Mouse (Mus musculus) liver, embryonic 13.5 days (tissue): ENCODE results near the gene Dock1. TPM values are rescaled to one million over a fixed set of nuclear protein-coding genes. Genes with fewer than 3 reads are reported as not detected.

Experiments used
- ATAC-seq: fragments of 200-750 bp; cut with Nextera tagmentation; 2 replicates; pipeline ENCODE4 v1.8.0; 2017; ENCODE audit warnings: low read depth, mild to moderate bottlenecking, moderate number of reproducible peaks, moderate library complexity
- DNase-seq: peaks from one replicate; pipeline ENCODE4 v3.0.0; 2022
- H3K27ac ChIP-seq: fragments of 300-500 bp; sonication (generic); 2 replicates; pipeline ENCODE4 v1.5.1; 2015; ENCODE audit warnings: moderate library complexity, mild to moderate bottlenecking, inconsistent platforms
- H3K27me3 ChIP-seq: fragments of 300-500 bp; sonication (generic); 2 replicates; pipeline ENCODE4 v1.6.1; 2015; ENCODE audit warnings: mild to moderate bottlenecking, inconsistent platforms
- H3K36me3 ChIP-seq: fragments of 300-500 bp; sonication (generic); 2 replicates; pipeline ENCODE4 v1.6.1; 2015; ENCODE audit warnings: mild to moderate bottlenecking, inconsistent platforms
- H3K4me1 ChIP-seq: fragments of 300-500 bp; sonication (generic); replicated peaks from 2 replicates; pipeline ENCODE4 v1.6.1; 2015; ENCODE audit warnings: inconsistent platforms
- H3K4me2 ChIP-seq: fragments of 300-500 bp; sonication (generic); 2 replicates; pipeline ENCODE4 v1.6.1; 2015; ENCODE audit warnings: inconsistent platforms, mild to moderate bottlenecking, moderate library complexity
- H3K4me3 ChIP-seq: fragments of 300-500 bp; sonication (generic); replicated peaks from 2 replicates; pipeline ENCODE4 v1.5.1; 2015; ENCODE audit warnings: mild to moderate bottlenecking, inconsistent platforms
- H3K9ac ChIP-seq: fragments of 300-500 bp; sonication (generic); 2 replicates; pipeline ENCODE4 v1.6.1; 2015; ENCODE audit warnings: mild to moderate bottlenecking, inconsistent platforms
- H3K9me3 ChIP-seq: fragments of 300-500 bp; sonication (generic); replicated peaks from 2 replicates; pipeline ENCODE4 v1.6.1; 2016; ENCODE audit warnings: inconsistent platforms
- WGBS: fragments of 180-500 bp; shearing (Covaris S2); methylation state at CpG from one replicate; pipeline ENCODE4 v1.1.7; 2015; ENCODE audit not compliant: insufficient replicate concordance; 5-methylcytosine and 5-hydroxymethylcytosine counted together
- polyA plus RNA-seq: library from polyadenylated mRNA; unstranded; fragments of >200 nt; fragmentation: Nextera tagmentation; extraction: Ambion mirVana; gene quantifications from 2 replicates; pipeline ENCODE4 v1.2.1, GENCODE M21; 2015

Gene Dock1
- polyA plus RNA-seq, 1 experiment from 2014 or later: 2.6 TPM

- WGBS: 79% methylated on average over 13 of the region's 13 CpGs
- no peaks in the 10 kb centered on the region for H3K4me1 ChIP-seq
- no peak for DNase-seq
Observed at GRCm38 (mm10) chr7:134765130-134765529, 94.7 kb downstream of the Dock1 start.

GRCm38 (mm10) chr7:134771314-134771713, 100.9 kb downstream of the Dock1 start:
- ATAC-seq (no peak), DNase-seq (no peak)
- H3K4me1 ChIP-seq: no peaks in the 10 kb centered on the region
- H3K4me3 ChIP-seq: no peak overlapping the region
- no peak overlapping the region for H3K4me2 ChIP-seq
- no peak overlapping the region for H3K27ac ChIP-seq
- H3K9me3 ChIP-seq: no peaks in the 10 kb centered on the region
- H3K9ac ChIP-seq: no peak overlapping the region
- H3K36me3 ChIP-seq: peaks cover 19% of the 10 kb centered on the region; the same call in 1 of the 2 replicates
- H3K27me3 ChIP-seq: no peaks in the 10 kb centered on the region
- 80% methylated on average over 9 of the region's 9 CpGs for WGBS

More at GRCm38 (mm10) chr7:134765130-134765529, 94.7 kb downstream of the Dock1 start:
- Histone ChIP-seq H3K27me3 (no peaks in the 10 kb centered on the region), H3K9me3 (no peaks in the 10 kb centered on the region), H3K27ac (no peak overlapping the region), H3K4me3 (no peak overlapping the region), H3K36me3 (0 out of 2 replicates have a peak, but pooled peaks cover 10% of the 10 kb centered on the region), H3K4me2 (no peak overlapping the region), H3K9ac (no peak overlapping the region)
- no peak for ATAC-seq

DNA sequence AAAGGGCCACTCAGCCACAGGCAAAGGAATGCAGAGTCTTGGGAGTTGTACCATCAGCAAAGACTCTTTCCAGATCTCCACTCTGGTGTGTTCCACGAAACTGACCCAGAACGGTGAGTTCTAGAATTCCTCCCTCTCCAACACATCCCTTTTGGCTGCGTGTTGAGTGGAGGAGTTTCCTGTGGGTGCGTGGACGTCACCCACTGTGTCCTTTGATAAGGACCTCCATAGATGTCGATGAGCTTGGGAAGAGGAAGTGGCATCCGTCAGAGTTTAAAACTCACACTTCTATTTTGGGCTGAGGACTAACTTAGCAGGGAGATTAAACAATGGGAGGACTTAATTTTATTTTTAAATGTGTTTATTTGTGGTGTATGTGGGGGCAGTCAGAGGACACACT, 101.9 kb downstream of the Dock1 start:
- Histone ChIP-seq H3K9ac (no peak overlapping the region), H3K9me3 (no peaks in the 10 kb centered on the region), H3K27ac (no peak overlapping the region), H3K36me3 (peaks cover 19% of the 10 kb centered on the region; the same call in 1 of the 2 replicates), H3K4me3 (no peak overlapping the region), H3K27me3 (no peaks in the 10 kb centered on the region), H3K4me2 (no peak overlapping the region), H3K4me1 (no peaks in the 10 kb centered on the region)
- no peak for ATAC-seq
- 31% methylated on average over 7 of the region's 7 CpGs for WGBS
- DNase-seq: no peak

GRCm38 (mm10) chr7:134772867-134773590, 102.6 kb downstream of the Dock1 start:
- H3K27me3 ChIP-seq: no peaks in the 10 kb centered on the region
- no peaks in the 10 kb centered on the region for H3K9me3 ChIP-seq
- no peak overlapping the region for H3K27ac ChIP-seq
- 77% methylated on average over 15 of the region's 15 CpGs for WGBS
- peaks cover 19% of the 10 kb centered on the region; the same call in 1 of the 2 replicates for H3K36me3 ChIP-seq
- ATAC-seq (no peak), DNase-seq (no peak)
- H3K9ac ChIP-seq: no peak overlapping the region
- H3K4me1 ChIP-seq: no peaks in the 10 kb centered on the region
- no peak overlapping the region for H3K4me3 ChIP-seq
- H3K4me2 ChIP-seq: no peak overlapping the region

DNA sequence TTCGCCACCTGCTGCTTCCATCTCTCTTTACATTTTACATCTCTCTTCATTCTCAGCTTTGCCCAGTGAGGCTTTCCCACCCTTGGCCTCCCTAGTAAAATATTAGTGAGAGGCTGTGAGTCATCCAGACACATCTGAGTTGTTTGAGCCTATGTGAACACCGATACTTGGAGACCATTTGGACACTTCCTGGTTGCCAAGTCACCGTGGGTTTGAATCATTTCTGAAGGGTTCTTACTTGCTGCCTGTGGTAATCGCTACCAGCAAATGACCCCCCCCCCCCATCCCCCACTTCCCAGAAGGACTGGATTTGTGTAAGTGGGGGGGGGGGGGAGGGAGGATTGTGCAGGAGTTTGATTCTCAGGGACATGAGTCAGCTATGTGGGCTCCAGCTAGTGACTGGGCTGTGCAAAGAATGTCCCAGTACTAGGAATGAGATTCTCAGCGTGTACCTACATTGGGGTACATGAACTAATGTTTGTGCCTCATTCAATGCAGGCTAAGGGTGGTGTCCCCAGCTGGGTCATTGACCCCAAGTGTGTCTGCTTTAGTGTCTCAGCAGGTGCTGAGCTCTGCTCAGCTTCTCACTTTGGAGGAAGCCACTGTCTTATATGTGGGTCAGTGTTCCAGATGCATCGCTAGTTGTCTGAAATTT, 103.4 kb downstream of the Dock1 start:
- Histone ChIP-seq H3K4me2 (no peak overlapping the region), H3K27ac (no peak overlapping the region), H3K27me3 (no peaks in the 10 kb centered on the region), H3K36me3 (peaks cover 17% of the 10 kb centered on the region; the same call in 1 of the 2 replicates), H3K4me3 (no peak overlapping the region), H3K9ac (no peak overlapping the region), H3K4me1 (no peaks in the 10 kb centered on the region), H3K9me3 (no peaks in the 10 kb centered on the region)
- DNase-seq (no peak), ATAC-seq (no peak)
- 61% methylated on average over 6 of the region's 6 CpGs for WGBS

- DNase-seq (no peak), ATAC-seq (no peak)
- Histone ChIP-seq H3K4me2 (no peak overlapping the region), H3K9me3 (no peaks in the 10 kb centered on the region), H3K9ac (no peak overlapping the region), H3K36me3 (peaks cover 9% of the 10 kb centered on the region; the same call in 1 of the 2 replicates), H3K27me3 (no peaks in the 10 kb centered on the region), H3K4me3 (no peak overlapping the region), H3K4me1 (no peaks in the 10 kb centered on the region), H3K27ac (no peak overlapping the region)
- 68% methylated on average over 6 of the region's 6 CpGs for WGBS
Observed at GRCm38 (mm10) chr7:134774468-134775162, 104.2 kb downstream of the Dock1 start.

GRCm38 (mm10) chr7:134775671-134776070, 105.2 kb downstream of the Dock1 start:
- WGBS: 78% methylated on average over 10 of the region's 10 CpGs

GRCm38 (mm10) chr7:134776306-134776705, 105.9 kb downstream of the Dock1 start:
- H3K9me3 ChIP-seq: no peaks in the 10 kb centered on the region
- H3K9ac ChIP-seq: no peak overlapping the region
- WGBS: 74% methylated on average over 6 of the region's 6 CpGs
- DNase-seq (no peak), ATAC-seq (no peak)
- peaks cover 6% of the 10 kb centered on the region; the same call in 1 of the 2 replicates for H3K36me3 ChIP-seq
- H3K4me1 ChIP-seq: no peaks in the 10 kb centered on the region
- no peak overlapping the region for H3K4me2 ChIP-seq
- H3K27ac ChIP-seq: no peak overlapping the region
- no peak overlapping the region for H3K4me3 ChIP-seq
- no peaks in the 10 kb centered on the region for H3K27me3 ChIP-seq

More at GRCm38 (mm10) chr7:134775671-134776070, 105.2 kb downstream of the Dock1 start:
- Histone ChIP-seq H3K4me1 (no peaks in the 10 kb centered on the region), H3K9me3 (no peaks in the 10 kb centered on the region), H3K4me2 (no peak overlapping the region), H3K36me3 (peaks cover 8% of the 10 kb centered on the region; the same call in 1 of the 2 replicates), H3K9ac (no peak overlapping the region), H3K27me3 (no peaks in the 10 kb centered on the region), H3K4me3 (no peak overlapping the region), H3K27ac (no peak overlapping the region)
- ATAC-seq (no peak), DNase-seq (no peak)

DNA sequence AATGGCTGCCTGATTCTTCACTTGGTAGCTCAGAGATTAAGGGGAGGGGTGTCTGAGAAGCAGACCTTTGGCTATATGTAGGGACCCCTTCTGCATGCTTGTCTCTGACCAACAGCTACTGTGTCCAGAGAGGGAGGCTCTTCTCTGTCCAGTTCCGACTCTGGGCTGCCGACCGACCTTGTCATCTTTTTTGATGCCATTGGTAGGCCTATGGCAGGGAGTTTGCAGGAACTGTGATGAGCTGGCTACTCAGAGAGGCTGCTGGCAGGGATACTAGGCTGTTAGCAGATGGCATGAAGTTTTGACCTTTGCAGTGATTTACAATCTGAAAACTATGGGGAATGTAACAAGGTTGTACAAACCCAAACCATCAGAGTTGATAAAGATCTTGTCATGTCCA, 109.3 kb downstream of the Dock1 start:
- Histone ChIP-seq H3K27ac (no peak overlapping the region), H3K27me3 (no peaks in the 10 kb centered on the region), H3K4me3 (no peak overlapping the region), H3K36me3 (0 out of 2 replicates have a peak, but pooled peaks cover 3% of the 10 kb centered on the region), H3K9me3 (no peaks in the 10 kb centered on the region), H3K9ac (no peak overlapping the region), H3K4me2 (no peak overlapping the region), H3K4me1 (no peaks in the 10 kb centered on the region)
- 62% methylated on average over 3 of the region's 3 CpGs for WGBS
- ATAC-seq (no peak), DNase-seq (no peak)

DNA sequence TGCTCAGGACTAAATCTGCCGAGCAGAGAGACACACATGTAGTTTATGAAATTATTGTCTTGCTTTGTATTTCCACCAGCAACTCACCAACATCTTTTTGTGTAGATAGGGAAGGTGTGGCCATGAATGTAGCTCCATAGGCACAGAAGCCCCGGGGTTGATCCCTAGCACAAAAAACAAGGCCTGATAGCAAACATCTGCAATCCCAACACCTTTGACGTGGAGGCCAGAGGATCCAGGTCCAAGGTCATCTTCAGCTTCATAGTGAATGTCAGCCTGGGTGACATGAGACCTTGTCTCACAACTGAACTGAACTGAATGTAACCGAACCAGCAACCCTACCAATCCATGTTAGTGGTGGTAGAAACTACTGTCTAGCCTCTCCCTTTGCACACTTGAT, 116.7 kb downstream of the Dock1 start:
- Histone ChIP-seq H3K4me1 (no peaks in the 10 kb centered on the region), H3K4me3 (no peak overlapping the region), H3K27me3 (no peaks in the 10 kb centered on the region), H3K36me3 (no peaks in the 10 kb centered on the region), H3K4me2 (no peak overlapping the region), H3K9ac (no peak overlapping the region), H3K9me3 (no peaks in the 10 kb centered on the region), H3K27ac (no peak overlapping the region)
- ATAC-seq (no peak), DNase-seq (no peak)
- 56% methylated on average over 4 of the region's 4 CpGs for WGBS

DNA sequence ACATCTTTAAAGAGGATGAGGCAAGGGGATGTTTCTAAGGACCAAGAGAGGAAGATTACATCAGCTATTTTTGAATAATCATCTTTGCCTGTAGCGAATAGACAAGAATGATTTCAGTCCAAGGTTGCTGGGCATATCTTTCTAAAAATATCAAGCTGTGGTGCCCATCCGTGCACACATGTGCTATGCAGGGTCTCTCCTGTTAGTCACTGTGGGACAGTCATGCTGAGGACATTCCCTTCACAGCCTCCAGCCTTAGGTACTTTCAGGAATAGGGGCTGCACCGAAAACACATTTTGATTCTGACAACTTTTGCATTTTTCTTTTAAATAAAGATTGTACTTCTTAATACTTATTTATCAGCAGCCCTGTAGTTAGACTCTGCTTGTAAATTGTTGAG, 124.4 kb downstream of the Dock1 start:
- Histone ChIP-seq H3K4me3 (no peak overlapping the region), H3K4me2 (no peak overlapping the region), H3K9me3 (no peaks in the 10 kb centered on the region), H3K4me1 (no peaks in the 10 kb centered on the region), H3K36me3 (no peaks in the 10 kb centered on the region), H3K27me3 (no peaks in the 10 kb centered on the region), H3K27ac (no peak overlapping the region), H3K9ac (no peak overlapping the region)
- no peak for ATAC-seq
- WGBS: 63% methylated on average over 3 of the region's 3 CpGs
- no peak for DNase-seq
